Mouse (Mus musculus): Measurements from ENCODE around the gene Wnt10a.
A peak's percentile ranks its signal among the peaks of the same experiment; 100 is the strongest.

Wnt10a gene

DNA sequence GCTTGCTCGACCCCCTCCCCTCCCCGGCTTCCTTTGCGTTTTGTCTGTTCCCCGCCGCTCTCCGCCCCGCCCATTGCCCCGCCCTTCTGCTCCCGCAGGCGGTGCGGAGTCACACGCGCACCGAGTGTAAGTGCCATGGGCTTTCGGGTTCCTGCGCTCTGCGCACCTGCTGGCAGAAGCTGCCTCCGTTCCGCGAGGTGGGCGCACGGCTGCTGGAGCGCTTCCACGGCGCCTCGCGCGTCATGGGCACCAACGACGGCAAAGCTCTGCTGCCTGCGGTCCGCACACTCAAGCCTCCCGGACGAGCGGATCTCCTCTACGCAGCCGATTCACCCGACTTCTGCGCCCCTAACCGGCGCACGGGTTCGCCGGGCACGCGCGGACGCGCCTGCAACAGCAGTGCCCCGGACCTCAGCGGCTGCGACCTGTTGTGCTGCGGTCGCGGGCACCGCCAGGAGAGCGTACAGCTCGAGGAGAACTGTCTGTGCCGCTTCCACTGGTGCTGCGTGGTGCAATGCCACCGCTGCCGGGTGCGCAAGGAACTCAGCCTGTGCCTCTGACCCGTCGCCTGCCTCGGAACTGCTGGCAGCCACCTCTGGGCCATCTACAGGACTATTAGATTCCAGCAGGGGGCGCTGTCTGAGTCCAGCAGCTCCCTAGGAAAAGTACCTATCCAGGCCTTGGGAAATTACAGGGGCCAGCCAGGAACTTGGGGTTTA, 7.1 kb upstream of the Wnt10a start:
- DNase-seq (ENCODE audit: low read depth, low spot score) = peak; percentile 70

DNA sequence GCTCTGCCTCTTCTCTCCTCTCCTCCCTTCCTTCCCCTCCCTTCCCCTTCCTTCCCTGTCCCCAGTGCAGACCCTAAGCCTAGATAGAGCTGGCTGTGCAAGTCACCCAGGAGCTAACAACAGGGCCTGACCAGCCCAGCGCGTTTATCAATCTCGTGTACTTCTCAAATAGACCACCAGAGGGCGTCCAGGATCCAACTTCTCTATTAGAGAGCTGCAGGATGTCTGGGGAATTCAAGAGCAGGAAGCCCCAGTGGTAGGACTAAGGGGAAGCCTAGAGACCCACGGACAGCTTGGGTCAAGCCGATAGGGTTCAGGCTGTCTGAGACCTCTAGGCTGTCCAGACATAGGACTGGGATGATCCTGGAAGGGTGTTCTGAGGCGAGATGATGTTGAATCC, 3.5 kb upstream of the Wnt10a start:
- peak; percentile 87 for DNase-seq (ENCODE audit: low read depth, low spot score)

DNA sequence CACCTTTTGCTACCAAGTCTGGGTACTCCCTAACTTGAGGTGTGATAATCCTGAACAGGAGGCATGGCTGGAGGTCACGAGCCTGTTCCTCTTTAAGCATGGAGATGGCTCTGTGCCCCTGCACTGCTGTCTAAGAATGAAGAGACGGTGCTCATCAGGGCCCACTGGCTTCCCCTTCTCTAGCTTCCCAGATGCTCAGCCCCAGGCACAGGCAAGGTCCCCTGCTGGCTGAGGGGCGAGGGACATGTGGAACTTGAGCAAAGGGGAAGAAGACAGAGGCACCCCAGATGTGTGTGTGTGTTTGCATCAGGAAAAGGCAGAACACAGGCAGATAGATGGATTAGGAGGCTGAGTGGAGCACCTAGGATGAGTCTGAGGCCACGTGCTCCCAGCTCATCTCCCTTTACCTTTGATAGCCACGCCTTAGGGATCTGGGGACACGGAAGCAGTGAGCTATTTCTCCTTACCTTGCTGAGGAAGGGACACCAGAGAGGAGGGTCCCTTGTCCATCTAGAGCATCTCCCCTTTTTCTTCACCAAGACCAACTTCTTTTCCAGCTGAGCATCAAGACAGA, 2.6 kb upstream of the Wnt10a start:
- no peak for DNase-seq (ENCODE audit: low read depth, low spot score)

DNA sequence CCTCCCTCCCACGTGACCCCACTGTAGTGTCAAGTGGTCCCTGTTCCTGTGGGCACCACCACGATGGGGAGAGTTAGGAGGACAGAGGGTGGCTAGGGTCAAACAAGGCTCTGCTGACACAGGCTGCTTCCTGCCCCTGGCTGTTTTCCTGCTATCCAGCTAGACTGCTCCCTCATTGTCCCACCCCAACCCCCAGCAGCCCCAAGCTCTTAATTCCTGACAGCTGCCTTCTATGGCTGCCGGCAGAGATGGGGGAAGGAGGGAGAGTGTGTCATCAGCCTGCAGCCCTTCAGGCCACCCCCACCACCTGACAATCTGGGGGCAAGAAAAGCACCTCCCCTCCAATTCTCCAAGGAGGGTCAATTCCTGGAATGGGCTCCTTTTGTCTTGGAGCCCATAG, 1.2 kb upstream of the Wnt10a start:
- no peak for DNase-seq (ENCODE audit: low read depth, low spot score)

DNA sequence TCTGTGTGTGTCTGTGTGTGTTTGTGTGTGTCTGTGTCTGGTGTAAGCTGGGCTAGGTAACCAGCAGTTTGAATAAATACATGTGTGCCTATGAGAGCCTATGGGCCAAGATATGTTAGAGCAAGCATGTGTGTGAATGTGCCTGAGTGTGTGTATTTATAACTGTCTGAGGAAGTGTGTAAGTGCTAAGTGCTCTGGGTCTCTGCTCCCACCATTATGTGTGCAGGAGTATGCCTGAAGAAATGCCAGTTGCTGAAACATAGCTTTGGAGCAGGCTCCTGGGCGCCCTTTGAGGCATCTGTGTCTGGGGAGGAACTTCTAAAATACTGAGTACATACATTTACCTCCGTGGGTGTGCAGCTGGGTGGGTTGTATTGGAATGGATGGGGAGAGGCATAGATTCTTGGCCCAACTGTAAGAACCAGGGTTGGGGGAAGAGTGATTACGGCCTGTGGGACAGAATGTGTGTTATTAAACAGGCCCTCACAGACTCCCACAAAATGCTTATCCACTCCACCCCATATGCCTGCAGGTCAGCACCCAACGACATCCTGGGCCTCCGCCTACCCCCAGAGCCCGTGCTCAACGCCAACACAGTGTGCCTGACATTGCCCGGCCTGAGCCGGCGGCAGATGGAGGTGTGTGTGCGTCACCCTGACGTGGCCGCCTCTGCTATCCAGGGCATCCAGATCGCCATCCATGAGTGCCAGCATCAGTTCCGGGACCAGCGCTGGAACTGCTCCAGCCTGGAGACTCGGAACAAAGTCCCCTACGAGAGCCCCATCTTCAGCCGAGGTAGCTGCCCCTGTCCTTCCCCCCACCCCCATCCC, 1.7 kb downstream of the Wnt10a start:
- DNase-seq (ENCODE audit: low read depth, low spot score) = no peak

DNA sequence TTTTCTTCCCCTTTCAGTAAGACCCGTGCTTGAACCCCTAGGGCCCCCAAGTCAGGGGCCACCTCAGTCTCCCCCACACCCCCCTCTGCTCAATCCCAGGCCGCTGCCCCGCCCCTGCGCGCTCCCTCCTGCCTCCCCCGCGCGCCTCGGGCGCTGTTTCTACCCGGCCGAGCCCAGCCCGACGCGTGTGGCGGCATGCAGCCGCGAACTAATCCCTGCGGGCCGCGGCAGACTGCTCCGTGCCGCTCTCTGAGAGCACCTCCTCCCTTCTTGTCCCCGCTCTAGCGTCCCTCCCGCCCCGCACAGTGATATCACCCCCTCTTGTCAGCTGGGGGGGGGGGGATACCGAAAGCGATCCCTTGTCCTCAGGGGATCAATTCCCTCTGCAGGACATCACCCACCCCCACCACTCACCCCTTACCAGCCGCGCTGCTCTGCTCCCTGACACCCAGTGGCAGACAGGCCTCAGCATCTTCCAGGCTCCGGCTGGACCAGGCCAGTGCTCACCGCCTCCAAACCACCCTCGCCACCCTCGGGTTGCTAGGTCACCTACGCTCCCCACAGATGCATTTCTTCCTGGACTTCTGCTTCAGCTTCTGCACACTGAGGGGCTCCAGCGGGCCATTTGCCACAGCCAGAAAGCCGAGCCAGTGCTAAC, 3.3 kb downstream of the Wnt10a start:
- DNase-seq (ENCODE audit: low read depth, low spot score) = no peak

DNA sequence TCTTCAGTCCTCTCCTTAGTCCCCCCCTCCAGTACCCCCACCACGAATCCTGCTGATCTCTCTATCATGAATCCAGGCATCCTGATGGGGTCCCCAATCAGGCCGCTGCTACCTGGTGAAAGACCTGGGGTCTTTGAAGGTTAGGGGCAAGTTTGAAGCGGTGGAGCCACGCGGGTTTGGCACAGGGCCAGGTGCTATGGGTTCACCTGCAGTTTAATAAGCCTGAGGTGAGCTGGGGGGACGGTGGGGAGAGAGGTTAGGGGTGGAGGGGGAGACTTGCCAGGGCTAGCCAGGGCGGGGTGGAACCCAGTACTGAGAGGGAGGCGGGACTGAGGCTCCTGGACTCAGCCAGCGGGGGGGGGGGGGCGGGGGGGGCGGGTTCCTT, 3.8 kb downstream of the Wnt10a start:
- DNase-seq (ENCODE audit: low read depth, low spot score) = no peak

DNA sequence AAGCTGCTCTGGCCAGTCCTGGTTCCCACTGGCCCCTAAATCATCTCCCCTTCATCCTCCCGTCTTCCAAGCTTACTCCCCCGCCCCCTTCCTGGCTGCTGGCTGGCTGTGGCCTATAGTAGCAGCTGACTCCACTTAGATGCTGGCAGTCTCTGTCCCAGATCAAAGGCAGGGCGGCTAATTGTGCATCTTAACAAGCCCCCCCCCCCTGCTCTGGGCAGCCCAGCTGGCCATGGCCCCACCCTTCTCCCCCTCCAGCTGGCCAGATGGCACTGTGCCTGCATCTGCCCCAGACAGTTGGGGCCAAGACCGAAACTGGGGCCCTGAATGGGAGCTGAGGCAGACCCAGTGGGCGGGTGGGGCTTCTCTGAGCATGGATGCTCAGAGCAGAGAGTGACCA, 6.1 kb downstream of the Wnt10a start:
- DNase-seq (ENCODE audit: low read depth, low spot score) = peak; percentile 64

DNA sequence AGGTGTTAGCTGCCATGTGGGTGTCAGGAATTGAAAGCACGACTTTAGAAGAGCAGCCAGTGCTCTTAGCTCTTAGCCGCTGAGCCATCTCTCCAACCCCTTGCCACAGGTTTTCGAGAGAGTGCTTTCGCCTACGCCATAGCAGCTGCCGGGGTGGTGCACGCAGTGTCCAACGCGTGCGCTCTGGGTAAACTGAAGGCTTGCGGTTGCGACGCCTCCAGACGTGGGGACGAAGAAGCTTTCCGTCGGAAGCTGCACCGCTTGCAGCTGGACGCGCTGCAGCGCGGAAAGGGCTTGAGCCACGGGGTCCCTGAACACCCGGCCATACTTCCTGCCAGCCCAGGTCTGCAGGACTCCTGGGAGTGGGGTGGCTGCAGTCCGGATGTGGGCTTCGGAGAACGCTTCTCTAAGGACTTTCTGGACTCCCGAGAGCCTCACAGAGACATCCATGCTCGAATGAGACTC, 9.1 kb downstream of the Wnt10a start:
- DNase-seq (ENCODE audit: low read depth, low spot score) = no peak

DNA sequence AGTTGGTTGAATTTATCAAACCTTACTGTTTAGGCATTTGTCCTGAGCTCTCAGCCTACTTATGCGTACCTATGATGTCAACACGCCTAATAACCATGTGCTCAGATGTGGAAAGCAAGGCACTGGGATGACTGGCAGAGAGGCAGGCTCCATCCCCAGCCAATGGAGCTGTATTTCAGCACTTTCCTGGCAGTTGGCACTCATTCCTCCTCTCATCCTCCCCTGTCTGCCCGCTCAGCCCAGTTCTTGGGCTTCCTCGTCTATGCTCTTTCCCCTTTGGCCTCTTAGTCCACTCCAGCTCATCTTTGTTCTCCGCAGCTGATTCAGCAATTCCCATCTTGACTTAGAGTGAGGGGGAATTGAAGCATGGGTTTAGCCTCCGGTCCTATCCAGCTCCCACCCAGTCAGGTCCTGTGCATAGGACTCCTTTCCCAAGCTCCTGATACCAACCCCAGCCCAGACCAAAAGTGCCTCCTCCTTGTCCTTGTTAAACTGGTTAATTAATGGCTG, 10.4 kb downstream of the Wnt10a start:
- DNase-seq (ENCODE audit: low read depth, low spot score) = no peak

DNA sequence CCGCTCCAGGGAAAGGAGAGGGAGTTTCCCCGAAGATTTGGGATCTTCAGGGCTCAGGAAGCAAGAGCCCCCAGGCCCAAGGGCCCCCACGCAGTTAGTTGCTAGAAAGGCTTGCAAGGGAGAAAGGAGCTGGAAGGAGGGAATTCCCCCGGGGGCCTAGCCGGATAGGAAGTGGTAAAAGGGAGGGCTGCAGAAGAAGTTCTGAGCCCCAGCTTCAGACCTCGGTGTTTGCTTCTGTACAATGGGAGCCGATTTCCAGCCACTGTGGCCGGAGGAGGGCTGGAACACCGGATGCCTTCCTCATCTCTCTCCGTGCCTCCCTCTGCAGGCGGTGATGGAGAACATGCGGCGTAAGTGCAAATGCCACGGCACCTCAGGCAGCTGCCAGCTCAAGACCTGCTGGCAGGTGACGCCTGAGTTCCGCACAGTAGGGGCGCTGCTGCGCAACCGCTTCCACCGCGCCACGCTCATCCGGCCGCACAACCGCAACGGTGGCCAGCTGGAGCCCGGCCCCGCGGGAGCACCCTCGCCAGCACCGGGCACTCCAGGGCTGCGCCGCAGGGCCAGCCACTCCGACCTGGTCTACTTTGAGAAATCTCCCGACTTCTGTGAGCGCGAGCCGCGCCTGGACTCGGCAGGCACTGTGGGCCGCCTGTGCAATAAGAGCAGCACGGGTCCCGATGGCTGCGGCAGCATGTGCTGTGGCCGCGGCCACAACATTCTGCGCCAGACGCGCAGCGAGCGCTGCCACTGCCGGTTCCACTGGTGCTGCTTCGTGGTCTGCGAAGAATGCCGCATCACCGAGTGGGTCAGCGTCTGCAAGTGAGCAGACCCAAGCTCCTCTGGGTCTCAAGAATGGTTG, 11.7 kb downstream of the Wnt10a start:
- DNase-seq (ENCODE audit: low read depth, low spot score) = peak; percentile 81

DNA sequence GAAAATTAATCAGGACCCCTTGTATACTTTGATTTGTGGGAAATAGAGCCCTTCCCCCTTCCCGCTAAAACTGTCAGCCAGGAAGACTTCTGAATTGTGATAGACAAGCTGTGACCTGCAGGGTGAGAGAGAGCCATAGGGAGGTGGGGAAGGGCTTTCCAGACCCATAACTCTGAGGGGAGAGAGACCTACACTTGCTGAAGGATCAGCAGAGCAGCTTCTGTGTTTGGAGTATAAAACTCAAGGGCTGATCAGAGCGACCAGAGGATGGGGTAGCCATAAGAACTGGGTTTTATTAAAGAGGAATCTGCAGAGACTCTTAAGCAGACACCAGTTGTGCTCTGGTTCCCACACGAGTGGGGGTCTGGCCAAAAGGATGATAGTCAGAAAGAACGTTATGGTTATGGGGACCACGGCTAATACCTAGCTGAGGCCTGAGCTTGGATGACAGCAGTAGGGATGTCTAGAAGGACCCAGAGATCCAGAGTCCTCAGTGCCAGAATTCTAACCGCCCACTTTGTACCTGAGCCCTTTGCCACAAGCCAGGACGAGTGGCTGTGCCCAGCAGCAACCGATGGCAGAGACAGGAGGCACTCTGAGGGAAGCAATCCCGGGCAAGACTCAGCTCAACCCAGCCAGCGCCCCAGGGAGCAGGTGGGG, 13.0 kb downstream of the Wnt10a start:
- no peak for DNase-seq (ENCODE audit: low read depth, low spot score)

DNA sequence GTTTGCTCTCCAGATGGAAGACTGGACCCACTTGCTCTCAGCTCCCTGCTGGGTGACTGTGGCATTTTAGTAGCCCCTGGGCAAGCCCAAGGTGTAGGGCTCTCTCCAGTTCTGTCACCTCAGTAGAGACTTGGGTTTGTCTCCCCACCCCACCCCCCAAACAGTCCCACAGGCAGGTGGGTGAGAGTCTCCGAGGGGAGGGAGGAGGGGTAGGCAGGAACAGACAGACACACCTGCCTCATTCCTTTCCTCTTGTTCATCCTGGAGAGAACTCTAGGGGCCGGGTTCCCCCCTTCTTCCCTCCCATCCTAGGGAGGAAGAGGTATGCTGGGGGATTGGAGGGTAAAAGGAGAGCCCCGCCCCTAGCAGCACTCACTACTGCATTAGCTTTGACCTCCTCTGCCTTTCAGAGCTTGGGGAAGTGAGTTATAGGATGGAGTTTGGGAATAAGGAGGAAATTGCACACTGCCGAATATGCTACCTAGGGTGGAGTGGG, 14.1 kb downstream of the Wnt10a start:
- no peak for DNase-seq (ENCODE audit: low read depth, low spot score)

DNA sequence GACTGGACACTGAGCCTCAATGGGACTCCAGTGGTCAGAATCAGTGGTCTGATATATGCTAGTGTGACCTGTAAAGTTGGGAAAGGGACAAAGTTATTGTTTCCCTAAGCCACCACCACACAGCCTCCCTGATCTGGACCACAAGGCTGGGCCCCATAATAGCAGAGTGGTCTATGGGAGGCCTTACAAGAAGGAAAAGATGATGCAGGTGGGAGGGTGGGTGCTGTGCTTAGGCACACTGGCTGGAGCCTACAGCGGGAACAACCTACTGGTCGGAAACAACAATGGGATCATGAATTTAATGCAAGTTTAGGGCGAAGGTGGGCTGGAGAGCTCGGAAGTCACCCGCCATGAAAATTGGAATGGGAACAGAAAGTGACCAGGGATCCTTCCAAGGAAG, 14.5 kb downstream of the Wnt10a start:
- DNase-seq (ENCODE audit: low read depth, low spot score) = no peak

DNA sequence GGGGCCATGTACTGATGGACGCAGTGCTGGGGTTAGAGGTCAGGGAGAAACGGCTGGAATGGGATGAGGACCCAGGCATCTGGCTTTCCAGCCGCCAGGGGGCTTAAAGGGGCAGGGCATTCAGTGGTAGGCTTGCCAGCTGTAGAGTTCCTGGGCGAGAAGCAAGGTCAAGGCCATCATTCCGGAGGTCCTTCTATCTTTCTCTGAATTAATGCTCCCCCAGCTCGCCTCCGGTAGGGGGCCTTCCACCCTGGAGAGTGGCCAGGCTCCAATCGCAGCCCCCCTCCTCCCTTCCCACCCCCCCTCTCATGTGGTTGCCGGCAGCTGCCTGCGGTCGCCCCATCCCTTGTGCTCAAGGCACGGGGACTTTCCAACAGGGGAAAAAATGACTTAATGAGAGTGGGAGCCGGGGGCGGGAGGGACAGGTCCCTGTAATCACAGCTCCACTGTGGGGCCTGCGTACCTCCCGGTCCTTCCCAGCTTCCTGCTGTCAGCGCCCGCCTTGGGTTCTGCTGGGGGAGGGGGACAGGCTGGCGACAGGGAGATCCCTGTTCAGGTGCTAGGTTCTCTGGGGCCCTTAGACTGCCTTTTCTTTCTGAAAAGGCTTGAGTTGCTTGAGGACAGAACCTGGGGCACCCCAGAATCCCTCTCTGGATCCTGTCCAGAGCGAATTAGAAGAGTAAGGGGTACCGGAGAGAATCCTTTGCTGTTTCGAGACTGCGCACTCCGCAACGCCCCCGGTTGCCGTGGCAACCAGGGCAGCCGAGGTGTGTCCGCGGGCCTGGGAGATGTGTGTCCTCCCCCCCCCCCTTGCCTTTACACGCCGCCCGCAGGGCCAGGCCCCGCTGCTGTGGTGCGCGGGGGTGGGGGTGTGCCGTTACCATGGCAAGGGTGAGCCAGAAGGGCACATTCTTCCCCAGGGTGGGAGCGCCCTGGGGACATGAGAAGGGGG, 15.3 kb downstream of the Wnt10a start:
- DNase-seq (ENCODE audit: low read depth, low spot score) = no peak

DNA sequence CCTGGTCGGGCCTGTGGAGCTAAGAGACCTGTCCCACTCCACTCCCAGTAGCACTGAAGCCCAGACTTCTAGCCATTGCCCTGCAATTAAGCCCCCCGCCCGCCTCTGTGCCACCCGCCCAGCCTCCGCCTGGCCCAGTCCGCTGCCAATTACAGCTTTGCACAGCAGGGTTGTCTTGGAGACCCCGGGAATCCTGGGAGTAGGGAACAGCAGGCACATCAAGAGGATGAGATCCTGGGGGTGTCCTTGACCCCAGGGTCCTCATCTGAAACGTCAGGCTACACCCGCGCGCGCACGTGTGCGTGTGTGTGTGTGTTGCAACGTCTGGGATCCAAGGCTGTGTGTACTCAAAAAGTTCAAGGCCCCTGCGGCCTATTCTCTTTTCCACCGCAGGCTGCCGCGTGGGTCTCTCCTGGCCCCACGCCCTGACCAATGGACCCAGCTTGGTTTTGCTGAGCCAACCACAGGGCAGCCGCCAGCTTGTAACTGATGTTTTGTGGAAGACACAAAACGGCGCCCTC, 16.3 kb downstream of the Wnt10a start:
- DNase-seq (ENCODE audit: low read depth, low spot score) = peak; percentile 49

DNA sequence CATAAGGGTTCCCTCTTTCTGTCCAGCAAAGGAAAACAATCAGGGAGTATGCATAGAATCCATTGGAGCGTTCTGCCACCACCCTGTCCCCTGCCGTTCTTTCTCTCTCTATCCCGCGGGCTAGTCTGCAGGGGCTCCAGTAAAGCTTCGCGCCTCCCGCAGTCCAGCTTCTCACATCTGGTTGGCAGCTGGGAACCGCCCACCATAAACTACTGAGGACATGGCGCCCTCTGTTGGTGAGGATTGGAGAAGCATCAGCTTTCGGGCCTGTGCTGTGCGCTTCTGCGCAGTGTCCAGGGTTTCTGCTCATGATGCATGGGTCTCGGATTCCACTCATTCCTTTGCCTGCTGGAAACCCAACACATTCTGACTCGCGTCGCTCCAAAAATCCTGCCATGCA, 16.8 kb downstream of the Wnt10a start:
- DNase-seq (ENCODE audit: low read depth, low spot score) = peak; percentile 98

DNA sequence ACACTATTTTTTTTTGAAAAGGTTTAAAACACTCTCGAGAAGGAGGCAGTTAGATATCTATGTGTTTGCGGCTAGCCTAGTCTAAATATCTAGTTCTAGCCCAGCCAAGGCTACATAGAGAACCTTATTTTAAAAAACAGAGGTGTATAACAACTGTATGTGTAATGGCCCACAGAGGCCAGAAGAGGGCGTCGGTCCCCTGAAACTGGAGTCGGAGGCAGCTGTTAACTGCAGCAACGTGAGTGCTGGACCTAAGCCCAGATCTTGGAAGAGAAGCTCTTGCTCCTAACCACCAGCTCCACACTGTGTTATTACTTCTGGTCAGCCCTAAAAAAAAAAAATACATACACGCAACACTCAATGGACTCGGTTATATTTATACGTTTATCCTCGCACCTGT, 17.7 kb downstream of the Wnt10a start:
- DNase-seq (ENCODE audit: low read depth, low spot score) = no peak
